Mouse (Mus musculus): ENCODE results near the gene Ephb6. TPM values are rescaled to one million over a fixed set of nuclear protein-coding genes. Genes with fewer than 3 reads are reported as not detected.

Ephb6 gene
- polyA plus RNA-seq, 1 experiment from 2014 or later, result 21.3 TPM

GRCm38 (mm10) chr6:41658487-41658886, 53.2 kb downstream of the Ephb6 start:
- Histone ChIP-seq H3K9ac (no peak overlapping the region), H3K27ac (no peak overlapping the region), H3K27me3 (no peaks in the 10 kb centered on the region), H3K4me2 (replicated peaks) (no peak overlapping the region), H3K9me3 (no peaks in the 10 kb centered on the region), H3K36me3 (no peaks in the 10 kb centered on the region), H3K4me3 (no peak overlapping the region), H3K4me1 (no peaks in the 10 kb centered on the region)
- WGBS, result 78% methylated on average over 1 of the region's 1 CpGs
- ATAC-seq (ENCODE audit: low FRiP score, low read depth), result no peak

GRCm38 (mm10) chr6:41662320-41662719, 57.0 kb downstream of the Ephb6 start:
- ATAC-seq (ENCODE audit: low FRiP score, low read depth), result no peak

More at GRCm38 (mm10) chr6:41662320-41662719, 57.0 kb downstream of the Ephb6 start:
- Histone ChIP-seq H3K27ac (no peak overlapping the region), H3K36me3 (no peaks in the 10 kb centered on the region), H3K9ac (no peak overlapping the region), H3K27me3 (no peaks in the 10 kb centered on the region), H3K4me1 (no peaks in the 10 kb centered on the region), H3K4me2 (replicated peaks) (no peak overlapping the region), H3K4me3 (no peak overlapping the region), H3K9me3 (no peaks in the 10 kb centered on the region)
- 39% methylated on average over 2 of the region's 2 CpGs for WGBS

Other genes with a start within 250 kb of the Ephb6 start
- gene Prss3, start 227.8 kb upstream of the Ephb6 start, polyA plus RNA-seq (2015; fragmentation: Nextera tagmentation; extraction: Ambion mirVana), result not detected in 2 replicates
- not detected in 2 replicates for gene Gm5771, start 213.1 kb upstream of the Ephb6 start, polyA plus RNA-seq (2015; fragmentation: Nextera tagmentation; extraction: Ambion mirVana)
- gene Gm10334, start 159.3 kb upstream of the Ephb6 start, polyA plus RNA-seq (2015; fragmentation: Nextera tagmentation; extraction: Ambion mirVana), result not detected in 2 replicates
- 0.19 TPM in 1 of 2 replicates, not detected in the other for gene Prss1, start 146.6 kb upstream of the Ephb6 start, polyA plus RNA-seq (2015; fragmentation: Nextera tagmentation; extraction: Ambion mirVana)
- not detected in 2 replicates for gene Prss2, start 83.7 kb upstream of the Ephb6 start, polyA plus RNA-seq (2015; fragmentation: Nextera tagmentation; extraction: Ambion mirVana)
- gene Trpv6, start 30.9 kb downstream of the Ephb6 start, polyA plus RNA-seq (2015; fragmentation: Nextera tagmentation; extraction: Ambion mirVana), result 0.54 and 0.66 TPM in 2 replicates
- not detected in 2 replicates for gene Trpv5, start 75.3 kb downstream of the Ephb6 start, polyA plus RNA-seq (2015; fragmentation: Nextera tagmentation; extraction: Ambion mirVana)
- not detected in 2 replicates for gene Llcfc1, start 78.9 kb downstream of the Ephb6 start, polyA plus RNA-seq (2015; fragmentation: Nextera tagmentation; extraction: Ambion mirVana)
- gene Kel, start 98.9 kb downstream of the Ephb6 start, polyA plus RNA-seq (2015; fragmentation: Nextera tagmentation; extraction: Ambion mirVana), result 2.1 and 3.5 TPM in 2 replicates
- gene Olfr459, start 169.7 kb downstream of the Ephb6 start, polyA plus RNA-seq (2015; fragmentation: Nextera tagmentation; extraction: Ambion mirVana), result not detected in 2 replicates
- not detected in 2 replicates for gene Pip, start 242.1 kb downstream of the Ephb6 start, polyA plus RNA-seq (2015; fragmentation: Nextera tagmentation; extraction: Ambion mirVana)
- gene Sval2, start 247.5 kb downstream of the Ephb6 start, polyA plus RNA-seq (2015; fragmentation: Nextera tagmentation; extraction: Ambion mirVana), result not detected in 2 replicates